Mouse (Mus musculus) forebrain, embryonic 15.5 days (tissue): Measurements from ENCODE around the gene Fam124b. TPM values are rescaled to one million over a fixed set of nuclear protein-coding genes. Genes with fewer than 3 reads are reported as not detected.

Experiments used
- ATAC-seq: fragments of 200-750 bp; cut with Nextera tagmentation; replicated peaks from 2 replicates; pipeline ENCODE4 v1.8.0; 2017; ENCODE audit warnings: mild to moderate bottlenecking, moderate TSS enrichment, moderate library complexity
- H3K27ac ChIP-seq: fragments of 300-500 bp; sonication (generic); replicated peaks from 2 replicates; pipeline ENCODE4 v1.5.1; 2015; ENCODE audit warnings: mild to moderate bottlenecking, inconsistent platforms
- H3K27me3 ChIP-seq: fragments of 300-500 bp; sonication (generic); 2 replicates; pipeline ENCODE4 v1.6.1; 2015; ENCODE audit warnings: inconsistent platforms
- H3K36me3 ChIP-seq: fragments of 300-500 bp; sonication (generic); 2 replicates; pipeline ENCODE4 v1.6.1; 2015; ENCODE audit warnings: mild to moderate bottlenecking, inconsistent platforms
- H3K4me1 ChIP-seq: fragments of 300-500 bp; sonication (generic); 2 replicates; pipeline ENCODE4 v1.6.1; 2015; ENCODE audit warnings: inconsistent platforms
- H3K4me2 ChIP-seq: fragments of 300-500 bp; sonication (generic); replicated peaks from 2 replicates; pipeline ENCODE4 v1.6.1; 2015; ENCODE audit warnings: mild to moderate bottlenecking, inconsistent platforms
- H3K4me3 ChIP-seq: fragments of 300-500 bp; sonication (generic); 2 replicates; pipeline ENCODE4 v1.5.1; 2015; ENCODE audit warnings: mild to moderate bottlenecking, inconsistent platforms
- H3K9ac ChIP-seq: fragments of 300-500 bp; sonication (generic); replicated peaks from 2 replicates; pipeline ENCODE4 v1.6.1; 2015; ENCODE audit warnings: mild to moderate bottlenecking, inconsistent platforms
- H3K9me3 ChIP-seq: fragments of 300-500 bp; sonication (generic); 2 replicates; pipeline ENCODE4 v1.6.1; 2016; ENCODE audit warnings: inconsistent platforms
- WGBS: fragments of 180-500 bp; shearing (Covaris S2); methylation state at CpG from one replicate; pipeline ENCODE4 v1.1.7; 2015; ENCODE audit warnings: mixed read lengths; 5-methylcytosine and 5-hydroxymethylcytosine counted together
- polyA plus RNA-seq: library from polyadenylated mRNA; unstranded; fragments of >200 nt; fragmentation: Nextera tagmentation; extraction: Ambion mirVana; gene quantifications from 2 replicates; pipeline ENCODE4 v1.2.1, GENCODE M21; 2015

Gene Fam124b
- 0.45 and 0.55 TPM in 2 replicates for polyA plus RNA-seq

DNA sequence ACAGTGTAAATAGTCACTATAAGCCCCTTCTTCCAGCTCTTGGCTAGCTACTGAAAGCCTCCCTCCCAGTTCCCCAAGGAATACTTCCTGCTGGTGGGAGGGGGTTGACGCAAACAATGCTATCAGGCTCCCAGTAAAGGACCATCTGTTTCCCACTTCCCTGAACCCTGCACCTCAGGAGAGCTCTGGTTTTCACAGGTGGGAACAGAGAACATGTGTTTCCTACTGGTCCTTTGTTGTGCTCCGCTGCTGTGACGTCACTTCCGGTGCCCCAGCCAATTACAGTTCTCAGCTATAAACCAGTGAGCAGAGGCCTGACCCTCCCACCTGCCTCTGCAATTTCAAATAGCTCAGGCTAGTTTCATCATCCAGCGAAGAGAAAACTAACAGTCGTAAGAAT lies at the start of gene Fam124b:
Gene Fam124b, minus strand, starts transcription at position 206 of the 400 bp plus-strand sequence.
- no peaks in the 10 kb centered on the region for H3K27me3 ChIP-seq
- H3K36me3 ChIP-seq, result no peaks in the 10 kb centered on the region
- H3K4me3 ChIP-seq, result no peak within 1 kb of the TSS
- no peaks in the 10 kb centered on the region for H3K4me1 ChIP-seq
- no peak for ATAC-seq
- 79% methylated on average over 6 of the region's 6 CpGs for WGBS
- no peaks in the 10 kb centered on the region for H3K9me3 ChIP-seq
- no peak within 1 kb of the TSS for H3K27ac ChIP-seq
- H3K4me2 ChIP-seq, result no peak within 1 kb of the TSS
- H3K9ac ChIP-seq, result no peak within 1 kb of the TSS

DNA sequence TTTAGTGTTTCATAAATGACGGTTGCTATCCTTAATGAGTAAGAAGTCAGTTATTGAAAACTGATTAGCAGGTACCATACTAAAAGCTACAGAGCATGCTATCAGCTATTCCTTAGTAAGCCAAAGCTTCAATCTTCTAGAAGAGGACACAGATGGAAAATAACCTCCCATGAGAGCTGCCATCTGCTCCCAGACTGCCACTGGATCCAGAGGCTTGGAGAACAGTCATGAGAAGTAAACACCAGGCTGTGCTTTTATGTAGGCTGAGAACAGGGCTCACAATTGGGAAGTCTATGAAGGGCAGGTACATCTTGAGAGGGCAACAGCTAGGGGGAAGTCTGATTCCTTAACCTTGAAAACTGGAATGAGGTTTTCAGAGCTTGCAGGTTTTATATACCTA lies 42.2 kb upstream of the Fam124b start:
- H3K27me3 ChIP-seq, result no peaks in the 10 kb centered on the region
- H3K27ac ChIP-seq, result no peak overlapping the region
- no peaks in the 10 kb centered on the region for H3K4me1 ChIP-seq
- H3K36me3 ChIP-seq, result 0 out of 2 replicates have a peak, but pooled peaks cover 3% of the 10 kb centered on the region
- H3K4me2 ChIP-seq, result no peak overlapping the region
- H3K9ac ChIP-seq, result no peak overlapping the region
- 77% methylated on average over 1 of the region's 1 CpGs for WGBS
- no peak for ATAC-seq
- no peak overlapping the region for H3K4me3 ChIP-seq
- H3K9me3 ChIP-seq, result no peaks in the 10 kb centered on the region

DNA sequence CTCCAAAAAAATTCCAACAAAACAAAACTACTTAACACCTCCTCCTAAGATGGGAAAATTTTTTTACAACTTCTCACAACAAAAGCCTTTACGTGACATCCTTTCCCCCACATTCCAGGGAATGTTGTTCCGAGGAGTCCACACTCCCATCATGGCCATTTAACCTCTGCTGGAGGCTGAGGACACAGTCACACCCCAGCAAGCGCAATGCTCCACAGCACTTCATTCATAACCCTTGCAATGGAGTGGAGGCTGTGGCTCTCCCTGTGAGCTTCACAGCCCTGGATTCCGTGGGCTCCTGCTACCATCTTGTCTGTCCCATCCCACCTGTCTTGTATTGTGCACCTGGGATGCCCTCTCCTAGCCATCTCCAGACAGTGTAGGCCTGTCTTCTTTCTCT lies 40.4 kb upstream of the Fam124b start:
- Histone ChIP-seq H3K27me3 (no peaks in the 10 kb centered on the region), H3K27ac (no peak overlapping the region), H3K4me3 (no peak overlapping the region), H3K9me3 (no peaks in the 10 kb centered on the region), H3K4me1 (no peaks in the 10 kb centered on the region), H3K9ac (no peak overlapping the region), H3K4me2 (no peak overlapping the region), H3K36me3 (no peaks in the 10 kb centered on the region)
- WGBS, result 85% methylated on average over 4 of the region's 4 CpGs
- 0 out of 2 replicates have a peak, but pooled peaks have one; percentile 23 for ATAC-seq

DNA sequence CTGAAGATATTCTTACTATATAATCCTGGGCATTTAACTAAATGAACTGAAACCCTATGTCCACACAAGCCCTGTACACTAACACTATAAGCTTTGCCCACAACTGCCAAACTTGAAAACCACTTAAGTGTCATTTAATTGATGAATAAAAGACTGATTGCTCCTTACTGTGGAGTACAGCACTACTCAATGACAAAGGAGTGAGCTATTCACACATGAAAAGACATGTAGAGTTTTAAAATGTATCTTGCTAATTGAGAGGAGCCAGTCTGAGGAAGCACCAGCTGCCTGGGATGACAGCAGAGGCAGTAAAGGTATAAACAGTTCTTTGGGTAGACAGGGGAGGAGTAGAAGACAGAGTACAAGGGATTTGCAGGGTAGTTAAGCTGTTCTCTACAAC lies 35.0 kb upstream of the Fam124b start:
- Histone ChIP-seq H3K4me1 (no peaks in the 10 kb centered on the region), H3K27ac (no peak overlapping the region), H3K36me3 (no peaks in the 10 kb centered on the region), H3K4me2 (no peak overlapping the region), H3K9me3 (no peaks in the 10 kb centered on the region), H3K9ac (no peak overlapping the region), H3K4me3 (no peak overlapping the region), H3K27me3 (no peaks in the 10 kb centered on the region)
- no peak for ATAC-seq

DNA sequence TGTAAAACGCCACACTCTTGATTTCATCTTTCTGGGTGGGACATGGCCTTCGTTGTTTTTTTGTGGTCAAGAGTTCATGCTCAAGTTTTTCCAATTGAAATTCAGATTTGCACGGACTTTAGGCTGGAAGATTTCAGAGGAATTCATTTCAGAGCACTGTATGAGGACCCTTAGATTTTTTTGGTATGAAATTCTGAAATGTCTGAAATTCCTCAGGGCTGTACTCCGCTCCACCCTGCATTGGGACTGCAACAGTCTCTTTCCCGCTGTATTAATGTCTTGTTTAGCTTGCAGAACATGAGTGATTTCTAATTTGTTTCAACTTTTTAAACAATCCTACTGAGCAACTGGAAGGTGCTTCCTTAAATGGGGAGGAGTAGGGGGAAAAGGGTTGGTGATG lies 32.0 kb upstream of the Fam124b start:
- Histone ChIP-seq H3K27me3 (no peaks in the 10 kb centered on the region), H3K9me3 (no peaks in the 10 kb centered on the region), H3K4me2 (no peak overlapping the region), H3K9ac (no peak overlapping the region), H3K4me3 (no peak overlapping the region), H3K36me3 (no peaks in the 10 kb centered on the region), H3K4me1 (no peaks in the 10 kb centered on the region), H3K27ac (no peak overlapping the region)
- WGBS, result 91% methylated on average over 5 of the region's 5 CpGs
- no peak for ATAC-seq

DNA sequence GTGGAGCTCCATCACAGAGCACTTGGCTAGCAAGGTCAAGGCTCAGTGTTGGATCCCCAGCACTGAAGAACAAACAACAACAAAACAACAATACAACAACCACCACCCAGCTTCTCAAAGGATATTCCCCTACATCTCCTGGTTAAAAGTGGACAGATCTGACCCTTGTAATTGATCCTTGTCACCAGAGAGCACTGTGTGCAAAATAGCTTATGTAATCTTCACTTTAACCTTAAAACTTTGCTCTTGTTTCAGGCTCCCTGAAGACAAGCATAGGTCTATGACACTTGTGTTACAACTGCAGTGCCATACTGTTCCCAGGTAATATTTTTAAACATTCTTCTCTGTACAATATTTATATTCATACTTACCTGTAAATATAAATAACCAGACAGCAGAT lies 28.9 kb upstream of the Fam124b start:
- Histone ChIP-seq H3K9me3 (no peaks in the 10 kb centered on the region), H3K36me3 (no peaks in the 10 kb centered on the region), H3K4me2 (no peak overlapping the region), H3K27me3 (no peaks in the 10 kb centered on the region), H3K4me3 (no peak overlapping the region), H3K4me1 (no peaks in the 10 kb centered on the region), H3K27ac (no peak overlapping the region), H3K9ac (no peak overlapping the region)
- no peak for ATAC-seq

DNA sequence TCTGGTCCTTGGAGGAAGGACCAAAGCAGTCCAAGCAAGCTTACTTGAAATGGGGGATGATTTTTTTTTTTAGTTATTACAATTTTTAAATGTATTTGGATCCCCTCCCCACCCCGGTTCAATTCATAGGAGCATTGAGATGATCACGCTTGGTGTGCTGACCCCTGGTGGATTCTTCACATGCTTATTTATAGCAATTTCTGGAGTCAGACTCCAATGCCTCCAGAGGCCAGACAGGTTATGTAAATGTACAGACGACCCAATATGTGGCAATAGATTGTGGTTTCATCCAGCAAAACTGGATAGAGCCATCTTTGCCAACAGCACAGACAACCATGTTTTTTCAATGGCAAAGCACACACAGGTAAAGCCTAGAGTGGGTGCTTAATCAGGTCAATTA lies 25.9 kb upstream of the Fam124b start:
- Histone ChIP-seq H3K4me2 (no peak overlapping the region), H3K4me3 (no peak overlapping the region), H3K9me3 (no peaks in the 10 kb centered on the region), H3K27ac (no peak overlapping the region), H3K27me3 (no peaks in the 10 kb centered on the region), H3K4me1 (no peaks in the 10 kb centered on the region), H3K36me3 (no peaks in the 10 kb centered on the region), H3K9ac (no peak overlapping the region)
- WGBS, result 75% methylated on average over 3 of the region's 3 CpGs
- ATAC-seq, result no peak

DNA sequence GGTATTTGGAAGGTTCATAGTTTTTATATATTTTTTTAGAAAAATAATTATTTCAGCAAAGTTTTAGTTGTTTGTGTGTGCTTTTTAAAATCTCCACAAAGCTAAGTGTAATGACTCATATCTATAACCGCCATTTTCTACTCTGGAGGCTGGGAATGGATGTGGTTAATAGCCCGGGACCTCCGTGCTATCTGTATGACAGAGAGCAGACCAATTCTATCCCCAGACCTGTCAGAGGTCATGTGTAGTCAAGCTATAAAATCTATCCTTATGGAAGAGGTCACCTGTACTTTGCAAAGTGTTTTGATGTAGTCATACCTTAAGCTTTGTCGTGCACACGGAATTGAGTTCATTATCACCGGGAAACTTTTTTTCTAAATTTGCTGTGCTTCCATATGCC lies 23.3 kb upstream of the Fam124b start:
- Histone ChIP-seq H3K27me3 (no peaks in the 10 kb centered on the region), H3K9ac (no peak overlapping the region), H3K4me1 (peaks cover 8% of the 10 kb centered on the region), H3K4me3 (no peak overlapping the region), H3K27ac (no peak overlapping the region), H3K4me2 (no peak overlapping the region), H3K36me3 (no peaks in the 10 kb centered on the region), H3K9me3 (no peaks in the 10 kb centered on the region)
- ATAC-seq, result no peak
- WGBS, result 94% methylated on average over 6 of the region's 6 CpGs

DNA sequence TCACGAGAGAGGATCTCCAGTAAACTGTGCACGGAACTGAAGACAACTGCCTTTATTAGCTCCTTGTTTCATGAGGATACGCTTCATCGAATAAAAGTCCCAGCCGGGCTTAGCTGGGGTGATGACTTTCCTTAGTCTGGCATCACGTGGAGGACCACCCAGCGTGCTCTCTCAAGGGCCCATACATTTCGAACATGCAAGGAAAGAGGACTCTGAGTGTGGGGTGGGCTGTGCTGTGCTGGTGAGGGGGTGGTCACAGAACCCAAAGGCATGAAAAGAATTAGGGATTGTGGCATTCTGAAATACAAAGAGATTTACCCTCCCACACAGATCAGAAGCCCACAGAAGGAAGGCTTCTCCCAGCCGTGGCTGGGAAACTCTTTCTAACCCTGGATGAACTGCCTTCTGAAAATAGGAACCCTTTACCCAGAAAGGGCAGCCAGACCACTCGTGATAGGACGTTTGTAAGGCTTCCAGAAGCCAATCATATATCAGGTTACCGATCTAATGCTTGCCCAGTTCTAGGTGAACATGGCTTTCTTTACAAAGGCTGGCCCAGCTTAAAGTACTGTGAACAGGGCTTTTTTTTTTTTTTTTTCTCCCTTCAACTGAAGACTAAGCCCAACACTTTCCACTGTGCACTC lies 21.9 kb upstream of the Fam124b start:
- H3K36me3 ChIP-seq, result no peaks in the 10 kb centered on the region
- no peak overlapping the region for H3K4me2 ChIP-seq
- H3K4me1 ChIP-seq, result peaks cover 8% of the 10 kb centered on the region
- 17% methylated on average over 12 of the region's 12 CpGs for WGBS
- H3K9ac ChIP-seq, result no peak overlapping the region
- ATAC-seq, result no peak
- no peaks in the 10 kb centered on the region for H3K9me3 ChIP-seq
- H3K27me3 ChIP-seq, result no peaks in the 10 kb centered on the region
- H3K4me3 ChIP-seq, result no peak overlapping the region
- no peak overlapping the region for H3K27ac ChIP-seq

DNA sequence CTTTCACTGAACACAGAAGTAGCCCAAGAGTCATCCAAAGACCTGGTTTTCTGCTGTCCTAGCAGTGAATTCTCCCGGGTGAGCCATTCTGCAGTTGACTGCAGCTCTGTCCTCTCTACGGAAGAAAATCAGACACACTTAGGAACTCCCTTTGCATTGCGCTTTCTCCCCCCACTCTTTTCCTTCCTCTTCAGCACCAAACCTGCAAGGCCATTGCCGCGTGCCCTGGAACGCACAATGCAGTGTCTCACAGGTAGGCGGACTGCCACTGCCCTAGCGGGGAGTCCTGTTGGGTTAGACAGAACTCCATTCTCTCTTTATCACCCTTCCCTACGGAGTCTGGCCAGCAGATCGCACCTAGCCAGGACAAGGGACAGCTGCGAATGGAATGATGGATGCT lies 21.2 kb upstream of the Fam124b start:
- Histone ChIP-seq H3K36me3 (no peaks in the 10 kb centered on the region), H3K27me3 (no peaks in the 10 kb centered on the region), H3K4me3 (no peak overlapping the region), H3K9me3 (no peaks in the 10 kb centered on the region), H3K4me2 (no peak overlapping the region), H3K4me1 (peaks cover 8% of the 10 kb centered on the region), H3K9ac (no peak overlapping the region), H3K27ac (no peak overlapping the region)
- no peak for ATAC-seq
- 79% methylated on average over 11 of the region's 11 CpGs for WGBS

DNA sequence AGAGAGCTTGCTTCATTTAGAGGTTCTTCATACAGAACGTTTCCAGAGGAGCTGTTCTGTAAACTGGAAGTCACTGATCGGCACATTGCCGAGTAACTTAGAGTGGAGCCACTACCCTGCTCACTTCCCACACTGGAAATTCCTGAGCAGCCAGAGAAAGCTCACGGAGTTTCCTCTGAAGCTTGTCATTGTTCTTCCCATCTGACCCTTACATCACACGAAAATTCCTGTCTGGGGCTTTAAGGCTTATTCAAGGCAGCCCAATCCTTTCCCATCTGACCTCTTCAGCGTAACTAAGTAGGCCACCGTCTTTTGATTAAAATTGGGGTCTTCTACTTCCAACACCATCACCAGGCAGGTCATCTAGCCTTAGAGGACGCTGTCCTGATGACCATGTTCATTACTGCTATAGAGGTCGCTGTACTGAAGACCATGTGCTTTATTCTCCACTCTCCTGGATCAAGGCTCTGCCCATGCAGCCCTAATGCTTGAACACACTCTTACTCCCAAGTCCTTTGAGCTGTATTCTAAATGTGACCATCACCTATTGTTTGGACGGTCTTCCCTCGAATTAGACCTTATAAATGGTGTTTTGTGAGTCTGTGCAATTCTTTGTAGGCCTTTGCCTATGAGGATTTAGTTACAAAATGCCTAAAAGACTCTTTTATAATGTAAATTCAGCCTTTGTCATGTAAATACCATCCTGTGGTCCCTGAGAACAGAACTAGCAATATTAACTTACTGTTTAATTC lies 18.9 kb upstream of the Fam124b start:
- no peaks in the 10 kb centered on the region for H3K9me3 ChIP-seq
- no peaks in the 10 kb centered on the region for H3K36me3 ChIP-seq
- 27% methylated on average over 11 of the region's 11 CpGs for WGBS
- H3K27me3 ChIP-seq, result no peaks in the 10 kb centered on the region
- ATAC-seq, result peak; percentile 53
- H3K9ac ChIP-seq, result no peak overlapping the region
- no peak overlapping the region for H3K4me3 ChIP-seq
- no peak overlapping the region for H3K27ac ChIP-seq
- peaks cover 8% of the 10 kb centered on the region for H3K4me1 ChIP-seq
- H3K4me2 ChIP-seq, result no peak overlapping the region

DNA sequence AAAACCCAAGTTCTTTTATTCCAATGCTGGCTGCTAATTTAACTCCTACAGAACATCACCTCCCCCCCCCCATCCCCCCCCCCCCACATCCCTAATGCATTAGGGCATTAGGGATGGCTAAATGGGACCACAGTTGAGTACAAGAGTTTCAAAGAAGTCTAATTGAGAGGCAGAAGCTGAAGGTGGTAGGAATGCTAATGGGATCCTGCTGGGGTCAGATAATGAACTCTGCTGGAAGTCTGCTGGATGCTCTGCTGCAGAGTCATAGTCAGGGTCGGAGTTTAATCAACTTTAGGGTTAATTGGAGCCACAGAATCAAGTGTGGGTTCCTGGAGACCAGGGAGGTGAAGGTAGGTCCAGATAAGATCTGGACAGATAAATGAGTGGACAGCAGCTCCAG lies 17.9 kb upstream of the Fam124b start:
- 0% methylated on average over 1 of the region's 1 CpGs for WGBS
- ATAC-seq, result no peak

DNA sequence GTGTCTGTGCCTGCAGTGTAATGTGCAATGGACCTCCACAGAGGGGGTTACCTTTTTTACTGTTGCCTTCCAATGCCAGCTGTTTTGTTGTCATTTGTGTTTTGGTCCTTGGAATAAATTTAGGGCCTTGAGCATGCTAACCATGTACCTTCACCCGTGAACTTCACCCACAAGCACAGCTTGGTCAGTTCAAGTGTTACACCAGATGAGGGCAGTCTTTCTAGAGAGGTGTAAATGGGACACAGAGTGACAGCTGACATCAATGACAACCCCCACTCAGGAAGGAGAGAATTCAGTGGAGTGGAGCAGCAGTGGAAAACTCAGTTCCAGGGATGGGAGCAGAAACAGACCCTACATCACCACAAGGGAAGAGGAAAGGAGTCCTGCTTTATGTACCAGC lies 12.3 kb upstream of the Fam124b start:
- H3K27me3 ChIP-seq, result no peaks in the 10 kb centered on the region
- no peak for ATAC-seq
- H3K9ac ChIP-seq, result no peak overlapping the region
- H3K36me3 ChIP-seq, result no peaks in the 10 kb centered on the region
- no peak overlapping the region for H3K4me3 ChIP-seq
- 81% methylated on average over 1 of the region's 1 CpGs for WGBS
- no peak overlapping the region for H3K4me2 ChIP-seq
- H3K27ac ChIP-seq, result no peak overlapping the region
- no peaks in the 10 kb centered on the region for H3K4me1 ChIP-seq
- no peaks in the 10 kb centered on the region for H3K9me3 ChIP-seq

More for the DNA sequence above, 17.9 kb upstream of the Fam124b start:
- no peak overlapping the region for H3K4me3 ChIP-seq
- H3K27me3 ChIP-seq, result no peaks in the 10 kb centered on the region
- H3K4me1 ChIP-seq, result peaks cover 8% of the 10 kb centered on the region
- no peaks in the 10 kb centered on the region for H3K36me3 ChIP-seq
- H3K9me3 ChIP-seq, result no peaks in the 10 kb centered on the region
- no peak overlapping the region for H3K9ac ChIP-seq
- H3K4me2 ChIP-seq, result no peak overlapping the region
- no peak overlapping the region for H3K27ac ChIP-seq
